Mouse (Mus musculus) kidney, embryonic 14.5 days (tissue): ENCODE results near the gene Syce3. TPM values are rescaled to one million over a fixed set of nuclear protein-coding genes. Genes with fewer than 3 reads are reported as not detected.

Experiments
- ATAC-seq: fragments of 200-750 bp; cut with Nextera tagmentation; 2 replicates; pipeline ENCODE4 v1.8.0; 2017; ENCODE audit warnings: moderate number of reproducible peaks, mild to moderate bottlenecking, moderate TSS enrichment, moderate library complexity; ENCODE audit not compliant: low FRiP score, low TSS enrichment
- H3K27ac ChIP-seq: fragments of 300-500 bp; sonication (generic); 2 replicates; pipeline ENCODE4 v1.5.1; 2014; ENCODE audit warnings: low read depth, mild to moderate bottlenecking, low read length, moderate library complexity, mixed read lengths
- H3K27me3 ChIP-seq: fragments of 300-500 bp; sonication (generic); 2 replicates; pipeline ENCODE4 v1.6.1; 2014; ENCODE audit warnings: mild to moderate bottlenecking, low read length; ENCODE audit not compliant: control insufficient read depth, insufficient read depth
- H3K36me3 ChIP-seq: fragments of 300-500 bp; sonication (generic); 2 replicates; pipeline ENCODE4 v1.6.1; 2014; ENCODE audit warnings: low read length, mixed read lengths; ENCODE audit not compliant: control insufficient read depth, insufficient read depth
- H3K4me1 ChIP-seq: fragments of 300-500 bp; sonication (generic); 2 replicates; pipeline ENCODE4 v1.6.1; 2014; ENCODE audit warnings: low read length, mixed read lengths; ENCODE audit not compliant: control insufficient read depth, insufficient read depth
- H3K4me2 ChIP-seq: fragments of 300-500 bp; sonication (generic); replicated peaks from 2 replicates; pipeline ENCODE4 v1.6.1; 2014; ENCODE audit warnings: low read depth, mild to moderate bottlenecking, low read length
- H3K4me3 ChIP-seq: fragments of 300-500 bp; sonication (generic); 2 replicates; pipeline ENCODE4 v1.5.1; 2014; ENCODE audit warnings: mild to moderate bottlenecking, low read length
- H3K9ac ChIP-seq: fragments of 300-500 bp; sonication (generic); 2 replicates; pipeline ENCODE4 v1.6.1; 2014; ENCODE audit warnings: low read depth, mild to moderate bottlenecking, low read length, moderate library complexity
- H3K9me3 ChIP-seq: fragments of 300-500 bp; sonication (generic); 2 replicates; pipeline ENCODE4 v1.6.1; 2016; ENCODE audit warnings: low read length; ENCODE audit not compliant: control insufficient read depth
- WGBS: fragments of 180-500 bp; shearing (Covaris S2); extraction: QIAGEN DNeasy Blood & Tissue Kit; methylation state at CpG from one replicate; pipeline ENCODE4 v1.1.7; 2014; 5-methylcytosine and 5-hydroxymethylcytosine counted together
- polyA plus RNA-seq: library from polyadenylated mRNA; unstranded; fragments of >200 nt; fragmentation: Nextera tagmentation; extraction: Ambion mirVana; gene quantifications from 2 replicates; pipeline ENCODE4 v1.2.1, GENCODE M21; 2014

Syce3 gene
- polyA plus RNA-seq, 1 experiment from 2014 or later, result not detected

DNA sequence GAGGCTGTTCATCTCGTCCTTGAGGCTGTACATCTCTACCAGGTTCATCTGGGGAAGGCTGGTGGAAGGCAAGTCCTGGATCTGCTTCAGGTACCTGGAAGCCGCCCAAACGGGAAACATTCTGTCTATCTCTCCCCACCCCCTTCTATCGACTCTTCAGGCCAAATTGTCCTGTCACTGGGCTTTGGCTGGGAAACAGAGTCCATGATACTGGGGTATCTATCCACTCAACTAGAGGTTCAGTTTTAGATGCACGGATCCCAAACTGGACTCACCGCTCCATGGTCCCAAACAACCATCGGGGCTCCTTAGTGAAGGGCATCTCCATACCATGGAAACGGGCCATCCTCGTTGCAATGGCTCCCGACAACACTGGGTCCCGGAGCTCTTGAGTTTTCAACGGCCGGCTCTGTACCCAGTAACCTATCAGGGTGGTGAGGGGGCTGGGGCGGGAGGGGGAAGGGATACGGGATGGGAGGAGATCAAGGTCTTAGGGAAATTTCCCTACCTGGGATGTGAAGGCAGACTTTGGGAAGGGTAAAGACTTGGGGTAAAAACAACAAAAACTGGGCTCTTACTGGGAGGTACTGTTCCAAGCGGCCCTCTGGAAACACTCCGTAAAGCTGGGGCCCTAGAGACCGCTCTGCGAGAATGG lies 18.0 kb upstream of the Syce3 start:
- 86% methylated on average over 19 of the region's 19 CpGs for WGBS
- peak overlapping the region; percentile 68; the same call in 1 of the 2 replicates for H3K9ac ChIP-seq

DNA sequence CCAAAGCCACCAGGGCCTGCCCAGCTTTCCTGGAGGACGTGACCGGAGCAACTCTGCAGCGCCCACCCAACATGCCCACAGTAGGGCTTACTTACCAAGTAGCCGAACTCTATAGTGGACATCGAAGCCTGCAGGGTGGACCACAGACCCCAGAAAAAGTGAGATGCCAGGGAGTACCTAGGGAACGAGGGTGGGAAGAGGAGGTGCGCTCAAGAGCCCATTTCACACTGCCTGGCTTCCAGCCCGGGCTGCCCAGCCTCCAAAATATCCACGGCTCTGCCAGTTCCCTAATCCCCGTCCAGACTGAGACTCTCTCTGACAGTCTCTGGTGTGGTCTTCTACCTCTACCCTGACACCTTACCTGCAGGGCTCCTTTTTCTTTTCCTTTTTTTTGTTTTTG lies 16.4 kb upstream of the Syce3 start:
- Histone ChIP-seq H3K4me1 (peaks cover 4% of the 10 kb centered on the region; the same call in 1 of the 2 replicates), H3K4me3 (no peak overlapping the region)

More for the DNA sequence above, 18.0 kb upstream of the Syce3 start:
- Histone ChIP-seq H3K4me3 (peak overlapping the region; percentile 72), H3K36me3 (peaks cover 21% of the 10 kb centered on the region), H3K4me1 (peaks cover 4% of the 10 kb centered on the region; the same call in 1 of the 2 replicates), H3K27me3 (no peaks in the 10 kb centered on the region), H3K4me2 (peak overlapping the region; percentile 89), H3K9me3 (no peaks in the 10 kb centered on the region), H3K27ac (no peak overlapping the region)
- ATAC-seq, result no peak

GRCm38 (mm10) chr15:89425711-89426121 lies 15.4 kb upstream of the Syce3 start, which contains the start of gene Cpt1b:
Gene Cpt1b, minus strand, starts transcription at chr15:89425863.
- no peaks in the 10 kb centered on the region for H3K27me3 ChIP-seq
- ATAC-seq, result no peak
- peaks cover 4% of the 10 kb centered on the region; the same call in 1 of the 2 replicates for H3K4me1 ChIP-seq
- H3K9ac ChIP-seq, result no peak within 1 kb of the TSS
- H3K27ac ChIP-seq, result no peak within 1 kb of the TSS
- WGBS, result 23% methylated on average over 6 of the region's 6 CpGs
- H3K36me3 ChIP-seq, result peaks cover 21% of the 10 kb centered on the region
- H3K4me2 ChIP-seq, result peak within 1 kb of the TSS; percentile 26
- no peaks in the 10 kb centered on the region for H3K9me3 ChIP-seq
- no peak within 1 kb of the TSS for H3K4me3 ChIP-seq

More for the DNA sequence above, 16.4 kb upstream of the Syce3 start:
- peaks cover 21% of the 10 kb centered on the region for H3K36me3 ChIP-seq
- 95% methylated on average over 10 of the region's 10 CpGs for WGBS
- no peaks in the 10 kb centered on the region for H3K9me3 ChIP-seq
- no peak overlapping the region for H3K27ac ChIP-seq
- no peak for ATAC-seq
- H3K9ac ChIP-seq, result no peak overlapping the region
- no peaks in the 10 kb centered on the region for H3K27me3 ChIP-seq
- no peak overlapping the region for H3K4me2 ChIP-seq

DNA sequence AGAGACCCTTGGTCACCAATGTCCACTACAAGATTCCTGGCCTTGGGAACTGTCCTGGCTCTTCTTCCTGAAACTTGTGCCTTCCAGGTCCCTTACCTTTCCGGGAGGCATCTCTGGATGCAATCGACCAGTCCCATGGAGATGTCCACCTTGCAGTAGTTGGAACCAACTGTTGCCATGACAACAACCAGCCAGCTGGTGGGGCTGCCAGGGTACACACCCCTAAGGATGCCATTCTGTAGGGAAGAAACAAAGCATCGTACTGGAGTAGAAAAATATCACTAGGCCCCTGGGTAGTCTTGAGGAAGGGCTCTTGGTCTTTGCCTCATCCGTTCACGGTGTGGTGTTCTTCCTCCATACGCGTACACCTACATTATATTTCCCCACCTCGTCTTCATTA lies 14.3 kb upstream of the Syce3 start:
- Histone ChIP-seq H3K4me2 (no peak overlapping the region), H3K27me3 (no peaks in the 10 kb centered on the region), H3K4me1 (peaks cover 4% of the 10 kb centered on the region; the same call in 1 of the 2 replicates), H3K27ac (no peak overlapping the region), H3K36me3 (peaks cover 21% of the 10 kb centered on the region), H3K9ac (no peak overlapping the region), H3K9me3 (no peaks in the 10 kb centered on the region), H3K4me3 (no peak overlapping the region)
- WGBS, result 90% methylated on average over 8 of the region's 8 CpGs
- ATAC-seq, result no peak

- peaks cover 11% of the 10 kb centered on the region; the same call in 1 of the 2 replicates for H3K36me3 ChIP-seq
- H3K9me3 ChIP-seq, result no peaks in the 10 kb centered on the region
- H3K27me3 ChIP-seq, result no peaks in the 10 kb centered on the region
- no peak overlapping the region for H3K9ac ChIP-seq
- H3K4me2 ChIP-seq, result no peak overlapping the region
- no peak overlapping the region for H3K4me3 ChIP-seq
- no peak for ATAC-seq
- 88% methylated on average over 9 of the region's 9 CpGs for WGBS
- H3K4me1 ChIP-seq, result no peaks in the 10 kb centered on the region
- no peak overlapping the region for H3K27ac ChIP-seq
Observed at GRCm38 (mm10) chr15:89421938-89422337, 11.6 kb upstream of the Syce3 start.

- WGBS, result 88% methylated on average over 8 of the region's 8 CpGs
- Histone ChIP-seq H3K4me2 (no peak overlapping the region), H3K36me3 (no peaks in the 10 kb centered on the region; the same call in 1 of the 2 replicates), H3K9me3 (no peaks in the 10 kb centered on the region), H3K9ac (no peak overlapping the region), H3K27ac (no peak overlapping the region), H3K4me3 (no peak overlapping the region), H3K27me3 (no peaks in the 10 kb centered on the region), H3K4me1 (no peaks in the 10 kb centered on the region)
- no peak for ATAC-seq
Observed at GRCm38 (mm10) chr15:89415282-89415681, 5.0 kb upstream of the Syce3 start.

GRCm38 (mm10) chr15:89406691-89407090 lies 3.6 kb downstream of the Syce3 start:
- no peaks in the 10 kb centered on the region for H3K36me3 ChIP-seq
- no peaks in the 10 kb centered on the region for H3K27me3 ChIP-seq
- H3K4me3 ChIP-seq, result no peak overlapping the region
- H3K4me2 ChIP-seq, result no peak overlapping the region
- H3K4me1 ChIP-seq, result no peaks in the 10 kb centered on the region
- no peak overlapping the region for H3K9ac ChIP-seq
- H3K9me3 ChIP-seq, result peaks cover 3% of the 10 kb centered on the region; the same call in 1 of the 2 replicates
- no peak overlapping the region for H3K27ac ChIP-seq
- no peak for ATAC-seq

- H3K4me2 ChIP-seq, result no peak overlapping the region
- no peak overlapping the region for H3K27ac ChIP-seq
- no peak overlapping the region for H3K4me3 ChIP-seq
- no peak for ATAC-seq
- H3K9ac ChIP-seq, result no peak overlapping the region
- WGBS, result 81% methylated on average over 10 of the region's 10 CpGs
- H3K27me3 ChIP-seq, result no peaks in the 10 kb centered on the region
- peaks cover 3% of the 10 kb centered on the region; the same call in 1 of the 2 replicates for H3K9me3 ChIP-seq
- no peaks in the 10 kb centered on the region for H3K4me1 ChIP-seq
- no peaks in the 10 kb centered on the region for H3K36me3 ChIP-seq
Observed at GRCm38 (mm10) chr15:89404831-89405623, 5.3 kb downstream of the Syce3 start.

DNA sequence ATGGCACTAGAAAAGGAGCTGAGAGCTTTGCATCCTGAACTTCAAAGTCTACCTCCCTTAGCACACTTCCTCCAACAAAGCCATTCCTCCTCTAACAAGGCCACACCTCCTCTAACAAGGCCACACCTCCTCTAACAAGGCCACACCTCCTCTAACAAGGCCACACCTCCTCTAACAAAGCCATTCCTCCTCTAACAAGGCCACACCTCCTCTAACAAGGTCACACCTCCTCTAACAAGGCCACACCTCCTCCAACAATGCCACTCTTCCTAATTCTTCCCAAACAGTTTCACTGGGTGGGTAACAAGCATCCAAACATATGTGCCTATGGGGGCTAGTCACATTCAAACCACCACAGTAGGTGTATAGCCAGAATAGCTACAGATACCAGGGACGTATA lies 7.8 kb downstream of the Syce3 start:
- no peak for ATAC-seq
- 92% methylated on average over 1 of the region's 1 CpGs for WGBS
- Histone ChIP-seq H3K9me3 (peaks cover 3% of the 10 kb centered on the region; the same call in 1 of the 2 replicates), H3K27ac (no peak overlapping the region), H3K9ac (no peak overlapping the region), H3K27me3 (no peaks in the 10 kb centered on the region), H3K4me3 (no peak overlapping the region), H3K36me3 (no peaks in the 10 kb centered on the region), H3K4me1 (no peaks in the 10 kb centered on the region), H3K4me2 (no peak overlapping the region)
